Mouse (Mus musculus) retina, adult 2 months (tissue): Measurements from ENCODE around the gene Hmcn1.

Source experiments
- DNase-seq: peaks from one replicate; pipeline ENCODE4 v3.0.0-alpha.2; 2012; ENCODE audit warnings: low read depth, low spot score

Gene Hmcn1

DNA sequence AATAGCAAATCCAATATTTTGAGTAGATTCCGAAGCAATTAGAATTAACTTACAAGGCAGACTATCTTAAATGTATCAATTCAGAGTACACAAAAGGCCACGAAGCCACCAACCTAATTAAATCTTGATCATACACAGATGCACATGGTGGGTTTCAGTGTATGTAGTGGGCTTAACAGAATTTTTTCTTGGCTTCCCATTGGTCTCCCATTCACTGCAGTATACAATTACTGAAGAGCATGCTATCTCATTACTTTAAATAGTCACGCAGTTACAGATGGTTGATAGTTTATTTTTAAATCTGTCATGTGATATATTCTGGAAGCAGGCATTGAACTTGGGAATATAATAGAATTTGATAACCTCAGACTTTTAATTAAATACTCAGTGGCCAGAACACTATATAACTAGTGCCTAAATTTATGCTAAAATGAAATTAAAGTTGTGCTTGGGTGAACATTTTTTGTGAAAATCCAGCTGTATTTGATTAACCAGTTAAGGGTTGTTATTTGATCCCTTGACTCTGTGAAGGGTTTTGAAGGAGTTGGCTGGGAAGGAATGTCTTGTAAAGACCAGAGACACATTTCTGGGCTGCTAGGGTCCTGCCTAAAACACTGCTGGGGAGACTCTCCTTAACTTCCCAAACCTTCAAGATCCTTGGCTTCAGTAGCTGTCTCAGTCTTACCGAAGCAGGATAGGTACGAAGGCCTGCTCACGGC lies 455.7 kb downstream of the Hmcn1 start:
- no peak for DNase-seq

- DNase-seq, result no peak
Observed at GRCm38 (mm10) chr1:150535770-150536534, 457.3 kb downstream of the Hmcn1 start.

DNA sequence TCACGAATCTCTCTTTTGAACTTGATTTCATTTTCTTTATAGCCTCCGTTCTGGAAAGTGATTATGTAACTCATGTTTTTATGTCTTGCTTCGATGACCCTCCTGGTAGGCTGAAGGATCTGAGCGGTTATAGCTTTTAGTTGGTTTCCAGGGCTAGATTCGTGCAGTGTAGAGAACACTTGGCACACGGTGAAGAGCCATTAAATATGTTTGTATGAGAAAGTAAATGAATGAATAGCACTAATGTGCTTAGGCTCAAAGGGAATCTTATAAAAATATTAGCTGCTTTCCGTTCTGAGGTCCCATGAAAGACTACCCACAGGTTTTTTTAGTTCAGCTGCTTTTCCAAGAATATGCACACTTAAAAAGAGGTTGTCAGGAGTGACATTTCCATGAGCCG lies 458.6 kb downstream of the Hmcn1 start:
- no peak for DNase-seq

GRCm38 (mm10) chr1:150513041-150513440 lies 480.2 kb downstream of the Hmcn1 start:
- DNase-seq, result no peak
